Mouse (Mus musculus) myocyte (in vitro differentiated cells): ENCODE results near the gene 2610002M06Rik. TPM values are rescaled to one million over a fixed set of nuclear protein-coding genes. Genes with fewer than 3 reads are reported as not detected.

Source experiments
- H3K27me3 ChIP-seq: one replicate; pipeline ENCODE4 v1.6.1; 2011; ENCODE audit not compliant: control insufficient read depth, insufficient read depth, insufficient read length
- H3K36me3 ChIP-seq: one replicate; pipeline ENCODE4 v1.6.1; 2011; ENCODE audit not compliant: control insufficient read depth, insufficient read depth
- H3K4me2 ChIP-seq: one replicate; pipeline ENCODE4 v1.6.1; 2011; ENCODE audit warnings: low read depth, control low read depth
- H3K4me3 ChIP-seq: one replicate; pipeline ENCODE4 v1.5.1; 2011; ENCODE audit warnings: mild to moderate bottlenecking, control low read depth, moderate library complexity
- H3K79me2 ChIP-seq: one replicate; pipeline ENCODE4 v1.6.1; 2011; ENCODE audit not compliant: control insufficient read depth, insufficient read depth
- H3ac ChIP-seq: one replicate; pipeline ENCODE4 v1.6.1; 2011; ENCODE audit not compliant: control insufficient read depth, insufficient read length
- CEBPB ChIP-seq: IDR thresholded peaks from 2 replicates; pipeline ENCODE4 v1.6.1; 2011; ENCODE audit warnings: mild to moderate bottlenecking, moderate library complexity; ENCODE audit not compliant: poor library complexity, insufficient read depth, severe bottlenecking
- E2F4 ChIP-seq: IDR thresholded peaks from one replicate; pipeline ENCODE4 v1.6.1; 2011; ENCODE audit warnings: mild to moderate bottlenecking, control low read depth, moderate library complexity; ENCODE audit not compliant: insufficient read depth
- MAX ChIP-seq: IDR thresholded peaks from one replicate; pipeline ENCODE4 v1.6.1; 2011; ENCODE audit warnings: low read depth, mild to moderate bottlenecking, control low read depth
- MYOD1 ChIP-seq, 3 experiments: IDR thresholded peaks; one replicate each; pipeline ENCODE4 v1.6.1; 2011; ENCODE audit warnings: control low read depth in 2 of 3, low read depth in 2 of 3, mild to moderate bottlenecking in 2 of 3, moderate library complexity in 1 of 3; ENCODE audit not compliant: insufficient read length in 2 of 3, control insufficient read depth in 1 of 3
- MYOG ChIP-seq, 3 experiments: IDR thresholded peaks; one replicate each; pipeline ENCODE4 v1.6.1; 2011; ENCODE audit warnings: control low read depth in 2 of 3, low read depth in 2 of 3, mild to moderate bottlenecking in 2 of 3; ENCODE audit not compliant: insufficient read length in 2 of 3, control insufficient read depth in 1 of 3, insufficient read depth in 1 of 3
- POLR2A ChIP-seq: IDR thresholded peaks from one replicate; pipeline ENCODE4 v1.6.1; 2011; ENCODE audit warnings: low read depth, mild to moderate bottlenecking, control low read depth, moderate library complexity; ENCODE audit not compliant: insufficient read length
- POLR2AphosphoS2 ChIP-seq: IDR thresholded peaks from one replicate; pipeline ENCODE4 v1.6.1; 2011; ENCODE audit warnings: low read depth, control low read depth; ENCODE audit not compliant: insufficient read length
- REST ChIP-seq: IDR thresholded peaks from one replicate; pipeline ENCODE4 v1.6.1; 2011; ENCODE audit warnings: mild to moderate bottlenecking, control low read depth, moderate library complexity; ENCODE audit not compliant: insufficient read depth, insufficient read length
- SRF ChIP-seq: IDR thresholded peaks from one replicate; pipeline ENCODE4 v1.6.1; 2011; ENCODE audit warnings: low read depth; ENCODE audit not compliant: control insufficient read depth, insufficient read length
- TCF12 ChIP-seq: IDR thresholded peaks from one replicate; pipeline ENCODE4 v1.6.1; 2011; ENCODE audit warnings: mild to moderate bottlenecking, control low read depth; ENCODE audit not compliant: poor library complexity, insufficient read depth, severe bottlenecking
- TCF3 ChIP-seq: IDR thresholded peaks from one replicate; pipeline ENCODE4 v1.6.1; 2011; ENCODE audit warnings: low read depth, control low read depth; ENCODE audit not compliant: insufficient read length
- USF1 ChIP-seq: IDR thresholded peaks from one replicate; pipeline ENCODE4 v1.6.1; 2011; ENCODE audit warnings: low read depth, mild to moderate bottlenecking, control low read depth, moderate library complexity
- polyA plus RNA-seq: library from polyadenylated mRNA; unstranded; fragments of >200 nt; fragmentation: generic; extraction: Trizol; gene quantifications from one replicate; pipeline ENCODE4 v1.2.1, GENCODE M21; 2012; ENCODE audit warnings: missing spikeins

The 2610002M06Rik gene
- polyA plus RNA-seq, 1 experiment = 2.4 TPM

GRCm38 (mm10) chrX:107795785-107796184, 20.3 kb downstream of the 2610002M06Rik start:
- no peaks in the 10 kb centered on the region for H3K79me2 ChIP-seq
- TF ChIP-seq TCF12 (no peak), MYOD1 (IDR thresholded peaks at IDR 0.05; ENCODE audit: control insufficient read depth in 1 of 3, insufficient read length in 2 of 3, low read depth in 2 of 3) (no peak), POLR2AphosphoS2 (no peak), MAX (no peak), E2F4 (no peak), REST (no peak), MYOG (IDR thresholded peaks at IDR 0.05; ENCODE audit: control insufficient read depth in 1 of 3, insufficient read depth in 1 of 3, insufficient read length in 2 of 3, low read depth in 2 of 3) (no peak), SRF (no peak), USF1 (no peak), POLR2A (no peak), CEBPB (no peak), TCF3 (no peak)
- H3ac ChIP-seq = no peak overlapping the region
- H3K27me3 ChIP-seq = no peaks in the 10 kb centered on the region
- H3K4me2 ChIP-seq = no peak overlapping the region
- no peak overlapping the region for H3K4me3 ChIP-seq
- no peaks in the 10 kb centered on the region for H3K36me3 ChIP-seq

- Histone ChIP-seq H3K79me2 (no peaks in the 10 kb centered on the region), H3ac (no peak within 1 kb of the TSS), H3K27me3 (no peaks in the 10 kb centered on the region), H3K36me3 (no peaks in the 10 kb centered on the region), H3K4me3 (no peak within 1 kb of the TSS), H3K4me2 (no peak within 1 kb of the TSS)
- no peak for TF ChIP-seq SRF
- TF ChIP-seq MAX = no peak
- no peak for TF ChIP-seq E2F4
- no peak for TF ChIP-seq USF1
- TF ChIP-seq POLR2A = no peak
- no peak for TF ChIP-seq TCF3
- no peak for TF ChIP-seq CEBPB
- no peak for TF ChIP-seq MYOD1 (IDR thresholded peaks at IDR 0.05; ENCODE audit: control insufficient read depth in 1 of 3, insufficient read length in 2 of 3, low read depth in 2 of 3)
- no peak for TF ChIP-seq TCF12
- no peak for TF ChIP-seq REST
- no peak for TF ChIP-seq MYOG (IDR thresholded peaks at IDR 0.05; ENCODE audit: control insufficient read depth in 1 of 3, insufficient read depth in 1 of 3, insufficient read length in 2 of 3, low read depth in 2 of 3)
- no peak for TF ChIP-seq POLR2AphosphoS2
Observed at GRCm38 (mm10) chrX:107792290-107792689, 23.8 kb downstream of the 2610002M06Rik start, which contains the start of gene Tent5d. Gene Tent5d, plus strand, starts transcription at chrX:107792590.

- no peaks in the 10 kb centered on the region for H3K79me2 ChIP-seq
- H3K27me3 ChIP-seq = no peaks in the 10 kb centered on the region
- H3ac ChIP-seq = no peak overlapping the region
- no peak overlapping the region for H3K4me2 ChIP-seq
- TF ChIP-seq POLR2AphosphoS2 (no peak), POLR2A (no peak), MYOG (IDR thresholded peaks at IDR 0.05; ENCODE audit: control insufficient read depth in 1 of 3, insufficient read depth in 1 of 3, insufficient read length in 2 of 3, low read depth in 2 of 3) (no peak), MAX (no peak), CEBPB (no peak), MYOD1 (IDR thresholded peaks at IDR 0.05; ENCODE audit: control insufficient read depth in 1 of 3, insufficient read length in 2 of 3, low read depth in 2 of 3) (no peak), USF1 (no peak), TCF3 (no peak), SRF (no peak), TCF12 (no peak), REST (no peak), E2F4 (no peak)
- H3K36me3 ChIP-seq = no peaks in the 10 kb centered on the region
- H3K4me3 ChIP-seq = no peak overlapping the region
Observed at GRCm38 (mm10) chrX:107790750-107791493, 25.2 kb downstream of the 2610002M06Rik start.

- no peak overlapping the region for H3K4me2 ChIP-seq
- TF ChIP-seq USF1 (no peak), MAX (no peak), REST (no peak), POLR2A (no peak), MYOG (IDR thresholded peaks at IDR 0.05; ENCODE audit: control insufficient read depth in 1 of 3, insufficient read depth in 1 of 3, insufficient read length in 2 of 3, low read depth in 2 of 3) (no peak), CEBPB (no peak), POLR2AphosphoS2 (no peak), SRF (no peak), TCF12 (no peak), TCF3 (no peak), E2F4 (no peak), MYOD1 (IDR thresholded peaks at IDR 0.05; ENCODE audit: control insufficient read depth in 1 of 3, insufficient read length in 2 of 3, low read depth in 2 of 3) (no peak)
- H3ac ChIP-seq = no peak overlapping the region
Observed at GRCm38 (mm10) chrX:107790136-107790535, 26.0 kb downstream of the 2610002M06Rik start.

More at GRCm38 (mm10) chrX:107790136-107790535, 26.0 kb downstream of the 2610002M06Rik start:
- Histone ChIP-seq H3K4me3 (no peak overlapping the region), H3K79me2 (no peaks in the 10 kb centered on the region), H3K36me3 (no peaks in the 10 kb centered on the region), H3K27me3 (no peaks in the 10 kb centered on the region)
